Mouse (Mus musculus): ENCODE data around the gene B3galt6. TPM values are rescaled to one million over a fixed set of nuclear protein-coding genes. Genes with fewer than 3 reads are reported as not detected.

B3galt6 gene
- total RNA-seq, 1 experiment: 11.9 TPM

- in situ Hi-C loops (cut with MboI; ENCODE audit: low sequenced_read_pairs in 2 of 2, unreplicated experiment in 2 of 2): no loop called here
- peaks cover 8% of the 10 kb centered on the region for H3K36me3 ChIP-seq (ENCODE audit: control insufficient read depth, insufficient read depth, low read length, poor library complexity, severe bottlenecking)
- H3K9me3 ChIP-seq (ENCODE audit: control insufficient read depth, insufficient read depth, low read depth, low read length): no peaks in the 10 kb centered on the region
- no peak for TF ChIP-seq ZC3H11A (IDR thresholded peaks at IDR 0.05; ENCODE audit: borderline replicate concordance, low read depth, low read length)
- H3K27ac ChIP-seq (ENCODE audit: insufficient read depth, low read depth, low read length, poor library complexity, severe bottlenecking): no peak overlapping the region
- peaks cover 0 to 6% of the 10 kb centered on the region in 2 experiments; a peak in 2 of 4 replicates for H3K4me1 ChIP-seq (ENCODE audit: control insufficient read depth in 2 of 2, insufficient read depth in 2 of 2, low read length in 2 of 2, poor library complexity in 1 of 2)
- DNase-seq (ENCODE audit: low read depth, low spot score): no peak
- H3K4me3 ChIP-seq (ENCODE audit: insufficient read depth in 1 of 2, low read depth in 1 of 2, low read length in 2 of 2, poor library complexity in 1 of 2, severe bottlenecking in 1 of 2): peak overlapping the region; percentile 81 to 98
- peak overlapping the region; percentile 80 for H3K9ac ChIP-seq (ENCODE audit: insufficient read depth, low read depth, low read length, poor library complexity, severe bottlenecking)
These were observed 48.2 kb downstream of the B3galt6 start for GRCm38 (mm10) chr4:155944271-155944670.

- Histone ChIP-seq H3K4me3 (ENCODE audit: insufficient read depth in 1 of 2, low read depth in 1 of 2, low read length in 2 of 2, poor library complexity in 1 of 2, severe bottlenecking in 1 of 2) (peak within 1 kb of the TSS; percentile 81 to 98), H3K9me3 (ENCODE audit: control insufficient read depth, insufficient read depth, low read depth, low read length) (no peaks in the 10 kb centered on the region), H3K4me1 (ENCODE audit: control insufficient read depth in 2 of 2, insufficient read depth in 2 of 2, low read length in 2 of 2, poor library complexity in 1 of 2) (peaks cover 0 to 6% of the 10 kb centered on the region in 2 experiments; a peak in 2 of 4 replicates), H3K36me3 (ENCODE audit: control insufficient read depth, insufficient read depth, low read length, poor library complexity, severe bottlenecking) (peaks cover 4% of the 10 kb centered on the region; the same call in 1 of the 2 replicates), H3K9ac (ENCODE audit: insufficient read depth, low read depth, low read length, poor library complexity, severe bottlenecking) (peak within 1 kb of the TSS; percentile 80), H3K27ac (ENCODE audit: insufficient read depth, low read depth, low read length, poor library complexity, severe bottlenecking) (peak within 1 kb of the TSS; percentile 42; the same call in 1 of the 2 replicates)
- in situ Hi-C loops (cut with MboI; ENCODE audit: low sequenced_read_pairs in 2 of 2, unreplicated experiment in 2 of 2): no loop called here
- peak; percentile 94 for TF ChIP-seq HCFC1 (IDR thresholded peaks at IDR 0.05; ENCODE audit: borderline replicate concordance, insufficient read depth, low read length)
- no peak for TF ChIP-seq ZNF384 (IDR thresholded peaks at IDR 0.05; ENCODE audit: low read depth, low read length)
- 0 out of 2 replicates have a peak, but pooled peaks have one; percentile 25 for TF ChIP-seq MAFK (IDR thresholded peaks at IDR 0.05; ENCODE audit: insufficient read depth, low read depth, low read length)
- TF ChIP-seq ZC3H11A (IDR thresholded peaks at IDR 0.05; ENCODE audit: borderline replicate concordance, low read depth, low read length): no peak
- TF ChIP-seq CHD2 (IDR thresholded peaks at IDR 0.05; ENCODE audit: low read depth, low read length): no peak
- peak; percentile 92 for DNase-seq (ENCODE audit: low read depth, low spot score)
These were observed 48.8 kb downstream of the B3galt6 start, which contains the start of gene Ube2j2 for GRCm38 (mm10) chr4:155943534-155944249. Gene Ube2j2, plus strand, starts transcription at chr4:155943831.

- DNase-seq (ENCODE audit: low read depth, low spot score): no peak
- Histone ChIP-seq H3K4me1 (ENCODE audit: control insufficient read depth in 2 of 2, insufficient read depth in 2 of 2, low read length in 2 of 2, poor library complexity in 1 of 2) (peaks cover 0 to 6% of the 10 kb centered on the region in 2 experiments; a peak in 2 of 4 replicates), H3K4me3 (ENCODE audit: insufficient read depth in 1 of 2, low read depth in 1 of 2, low read length in 2 of 2, poor library complexity in 1 of 2, severe bottlenecking in 1 of 2) (peak overlapping the region; percentile 77 to 98), H3K27ac (ENCODE audit: insufficient read depth, low read depth, low read length, poor library complexity, severe bottlenecking) (peak overlapping the region; percentile 42; the same call in 1 of the 2 replicates), H3K9ac (ENCODE audit: insufficient read depth, low read depth, low read length, poor library complexity, severe bottlenecking) (peak overlapping the region; percentile 76), H3K9me3 (ENCODE audit: control insufficient read depth, insufficient read depth, low read depth, low read length) (no peaks in the 10 kb centered on the region), H3K36me3 (ENCODE audit: control insufficient read depth, insufficient read depth, low read length, poor library complexity, severe bottlenecking) (peaks cover 3% of the 10 kb centered on the region; the same call in 1 of the 2 replicates)
- in situ Hi-C loops (cut with MboI; ENCODE audit: low sequenced_read_pairs in 2 of 2, unreplicated experiment in 2 of 2): no loop called here
- TF ChIP-seq MAFK (IDR thresholded peaks at IDR 0.05; ENCODE audit: insufficient read depth, low read depth, low read length) (no peak), HCFC1 (IDR thresholded peaks at IDR 0.05; ENCODE audit: borderline replicate concordance, insufficient read depth, low read length) (no peak), ZNF384 (IDR thresholded peaks at IDR 0.05; ENCODE audit: low read depth, low read length) (no peak), ZC3H11A (IDR thresholded peaks at IDR 0.05; ENCODE audit: borderline replicate concordance, low read depth, low read length) (no peak), CHD2 (IDR thresholded peaks at IDR 0.05; ENCODE audit: low read depth, low read length) (no peak)
These were observed 49.4 kb downstream of the B3galt6 start for GRCm38 (mm10) chr4:155943049-155943452.

Other genes starting within 250 kb of the B3galt6 start
- 169 and 267 TPM in 2 replicates for gene Atad3a, start 231.6 kb downstream of the B3galt6 start, total RNA-seq (2012; rRNA removed)
- 4.6 and 10.6 TPM in 2 replicates for gene Vwa1, start 218.0 kb downstream of the B3galt6 start, total RNA-seq (2012; rRNA removed)
- gene Tmem88b, start 206.8 kb downstream of the B3galt6 start, total RNA-seq (2012; rRNA removed): 0.09 and 0.11 TPM in 2 replicates
- gene Ankrd65, start 202.2 kb downstream of the B3galt6 start, total RNA-seq (2012; rRNA removed): 0.49 and 0.74 TPM in 2 replicates
- 114 and 157 TPM in 2 replicates for gene Mrpl20, start 189.8 kb downstream of the B3galt6 start, total RNA-seq (2012; rRNA removed)
- gene Ccnl2, start 180.2 kb downstream of the B3galt6 start, total RNA-seq (2012; rRNA removed): 103 and 171 TPM in 2 replicates
- gene Aurkaip1, start 161.4 kb downstream of the B3galt6 start, total RNA-seq (2012; rRNA removed): 156 and 162 TPM in 2 replicates
- 14.2 and 14.4 TPM in 2 replicates for gene Mxra8, start 153.0 kb downstream of the B3galt6 start, total RNA-seq (2012; rRNA removed)
- 49.8 and 88.0 TPM in 2 replicates for gene Dvl1, start 145.2 kb downstream of the B3galt6 start, total RNA-seq (2012; rRNA removed)
- 0.40 and 0.58 TPM in 2 replicates for gene Tas1r3, start 129.3 kb downstream of the B3galt6 start, total RNA-seq (2012; rRNA removed)
- gene Cptp, start 123.2 kb downstream of the B3galt6 start, total RNA-seq (2012; rRNA removed): 9.7 and 10.1 TPM in 2 replicates
- 106 and 119 TPM in 2 replicates for gene Ints11, start 123.1 kb downstream of the B3galt6 start, total RNA-seq (2012; rRNA removed)
- gene Pusl1, start 100.9 kb downstream of the B3galt6 start, total RNA-seq (2012; rRNA removed): 62.2 and 104 TPM in 2 replicates
- 17.1 and 32.0 TPM in 2 replicates for gene Acap3, start 100.8 kb downstream of the B3galt6 start, total RNA-seq (2012; rRNA removed)
- gene Ube2j2, start 48.8 kb downstream of the B3galt6 start, total RNA-seq (2012; rRNA removed): 57.9 and 74.1 TPM in 2 replicates
- 6.4 and 10.3 TPM in 2 replicates for gene C1qtnf12, start 30.3 kb downstream of the B3galt6 start, total RNA-seq (2012; rRNA removed)
- gene Sdf4, start 223 bp upstream of the B3galt6 start, total RNA-seq (2012; rRNA removed): 176 and 257 TPM in 2 replicates
- gene Tnfrsf4, start 21.2 kb upstream of the B3galt6 start, total RNA-seq (2012; rRNA removed): 2.4 and 2.6 TPM in 2 replicates
- gene Tnfrsf18, start 33.5 kb upstream of the B3galt6 start, total RNA-seq (2012; rRNA removed): 0.62 and 1.1 TPM in 2 replicates
- gene Ttll10, start 66.8 kb upstream of the B3galt6 start, total RNA-seq (2012; rRNA removed): 0.22 and 0.37 TPM in 2 replicates
- gene 9430015G10Rik, start 117.3 kb upstream of the B3galt6 start, total RNA-seq (2012; rRNA removed): 83.4 and 131 TPM in 2 replicates
- 1.7 and 2.2 TPM in 2 replicates for gene Rnf223, start 137.9 kb upstream of the B3galt6 start, total RNA-seq (2012; rRNA removed)
- 214 and 296 TPM in 2 replicates for gene Agrn, start 204.8 kb upstream of the B3galt6 start, total RNA-seq (2012; rRNA removed)
- gene Isg15, start 208.2 kb upstream of the B3galt6 start, total RNA-seq (2012; rRNA removed): 0.67 and 0.79 TPM in 2 replicates
- gene AW011738, start 210.7 kb upstream of the B3galt6 start, total RNA-seq (2012; rRNA removed): 0.21 and 0.27 TPM in 2 replicates
- gene Perm1, start 223.2 kb upstream of the B3galt6 start, total RNA-seq (2012; rRNA removed): 0.16 and 0.18 TPM in 2 replicates
- gene Plekhn1, start 242.2 kb upstream of the B3galt6 start, total RNA-seq (2012; rRNA removed): 15.2 and 31.2 TPM in 2 replicates
- gene Noc2l, start 243.4 kb upstream of the B3galt6 start, total RNA-seq (2012; rRNA removed): 108 and 147 TPM in 2 replicates

Measured in ES-E14 (cell line).